Mouse (Mus musculus) stomach, postnatal 0 days (tissue): ENCODE measurements around the gene Hsd17b13. TPM values are rescaled to one million over a fixed set of nuclear protein-coding genes. Genes with fewer than 3 reads are reported as not detected.

Source experiments
- ATAC-seq: fragments of 200-750 bp; cut with Nextera tagmentation; 2 replicates; pipeline ENCODE4 v1.8.0; 2017; ENCODE audit not compliant: low FRiP score, low TSS enrichment
- DNase-seq: peaks from one replicate; pipeline ENCODE4 v3.0.0-alpha.2; 2016; ENCODE audit warnings: low spot score
- H3K27ac ChIP-seq: fragments of 300-500 bp; sonication (generic); replicated peaks from 2 replicates; pipeline ENCODE4 v1.5.1; 2014; ENCODE audit warnings: mild to moderate bottlenecking, control low read depth
- H3K27me3 ChIP-seq: fragments of 300-500 bp; sonication (generic); 2 replicates; pipeline ENCODE4 v1.6.1; 2014; ENCODE audit warnings: low read length; ENCODE audit not compliant: control insufficient read depth, insufficient read depth
- H3K36me3 ChIP-seq: fragments of 300-500 bp; sonication (generic); 2 replicates; pipeline ENCODE4 v1.6.1; 2014; ENCODE audit warnings: low read length, mixed read lengths; ENCODE audit not compliant: control insufficient read depth, insufficient read depth
- H3K4me1 ChIP-seq: fragments of 300-500 bp; sonication (generic); replicated peaks from 2 replicates; pipeline ENCODE4 v1.6.1; 2014; ENCODE audit warnings: antibody characterized with exemption; ENCODE audit not compliant: control insufficient read depth, insufficient read depth
- H3K4me2 ChIP-seq: fragments of 300-500 bp; sonication (generic); replicated peaks from 2 replicates; pipeline ENCODE4 v1.6.1; 2014; ENCODE audit warnings: low read depth, mild to moderate bottlenecking, control low read depth, moderate library complexity
- H3K4me3 ChIP-seq: fragments of 300-500 bp; sonication (generic); 2 replicates; pipeline ENCODE4 v1.5.1; 2014; ENCODE audit warnings: low read depth, low read length, control low read depth
- H3K9ac ChIP-seq: fragments of 300-500 bp; sonication (generic); 2 replicates; pipeline ENCODE4 v1.6.1; 2014; ENCODE audit warnings: mild to moderate bottlenecking, low read length, control low read depth, mixed read lengths
- H3K9me3 ChIP-seq: fragments of 300-500 bp; sonication (generic); 2 replicates; pipeline ENCODE4 v1.6.1; 2016; ENCODE audit warnings: low read length; ENCODE audit not compliant: control insufficient read depth
- CTCF ChIP-seq: IDR thresholded peaks from 2 replicates; pipeline ENCODE4 v1.5.1; 2016; ENCODE audit warnings: antibody characterized with exemption, low read depth, mild to moderate bottlenecking, moderate library complexity
- EP300 ChIP-seq: optimal IDR thresholded peaks from 2 replicates; pipeline ENCODE3; 2016; ENCODE audit warnings: antibody characterized with exemption
- WGBS: fragments of 180-500 bp; shearing (Covaris S2); extraction: QIAGEN DNeasy Blood & Tissue Kit; methylation state at CpG from one replicate; pipeline ENCODE4 v1.1.7; 2014; 5-methylcytosine and 5-hydroxymethylcytosine counted together
- polyA plus RNA-seq: library from polyadenylated mRNA; unstranded; fragments of >200 nt; fragmentation: Nextera tagmentation; extraction: Ambion mirVana; gene quantifications from 2 replicates; pipeline ENCODE4 v1.2.1, GENCODE M21; 2015

Hsd17b13 gene
- polyA plus RNA-seq, 1 experiment from 2014 or later: 3.2 TPM

DNA sequence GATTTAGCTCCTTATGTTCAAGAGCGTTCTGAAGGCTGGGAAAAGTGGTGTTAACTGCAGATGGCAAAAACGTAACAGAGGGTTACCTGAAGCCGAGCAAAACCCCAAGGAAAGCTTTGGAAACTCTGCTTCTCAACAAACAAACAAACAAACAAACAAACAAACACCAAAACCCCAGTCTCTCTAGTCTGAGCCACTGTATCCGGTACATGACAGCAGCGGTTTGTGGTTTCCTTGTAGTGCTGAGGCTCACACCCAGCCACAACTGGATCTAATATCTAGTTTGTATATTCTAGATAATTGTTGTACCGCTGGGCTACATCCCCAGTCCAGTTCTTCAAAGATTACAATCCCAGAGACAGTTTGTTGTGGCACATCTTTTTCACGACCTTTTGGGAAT is 1.5 kb downstream of the Hsd17b13 start:
- TF ChIP-seq CTCF (no peak), EP300 (no peak)
- H3K36me3 ChIP-seq: no peaks in the 10 kb centered on the region
- DNase-seq (no peak), ATAC-seq (no peak)
- H3K27me3 ChIP-seq: no peaks in the 10 kb centered on the region
- no peak overlapping the region for H3K4me2 ChIP-seq
- H3K4me3 ChIP-seq: no peak overlapping the region
- H3K4me1 ChIP-seq: no peaks in the 10 kb centered on the region
- H3K27ac ChIP-seq: no peak overlapping the region
- 76% methylated on average over 7 of the region's 7 CpGs for WGBS
- H3K9ac ChIP-seq: no peak overlapping the region
- H3K9me3 ChIP-seq: no peaks in the 10 kb centered on the region

DNA sequence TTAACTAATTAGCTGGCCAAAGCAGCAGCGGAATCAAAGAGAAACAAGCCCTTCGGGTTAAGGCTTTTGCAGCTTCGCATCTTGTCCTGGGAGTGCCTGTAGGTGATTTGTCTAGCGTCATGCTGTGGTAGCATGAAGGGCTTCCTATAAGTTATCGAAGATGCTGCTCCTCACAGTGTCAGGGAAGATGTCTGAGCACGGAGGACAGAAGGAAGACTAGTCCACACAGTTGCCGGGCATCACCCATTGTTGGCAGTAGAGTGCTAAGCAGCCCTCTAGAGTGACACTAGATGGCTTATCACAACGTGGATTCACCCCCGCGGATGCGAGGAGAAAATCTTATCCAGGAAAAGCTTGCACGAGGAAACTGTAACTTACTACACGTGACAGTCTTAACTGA is 4.4 kb downstream of the Hsd17b13 start:
- Histone ChIP-seq H3K4me2 (peak overlapping the region; percentile 35; the same call in 1 of the 2 replicates), H3K27me3 (no peaks in the 10 kb centered on the region), H3K4me3 (no peak overlapping the region), H3K27ac (no peak overlapping the region), H3K9me3 (no peaks in the 10 kb centered on the region), H3K36me3 (no peaks in the 10 kb centered on the region), H3K4me1 (no peaks in the 10 kb centered on the region), H3K9ac (no peak overlapping the region)
- ATAC-seq (no peak), DNase-seq (no peak)
- WGBS: 50% methylated on average over 13 of the region's 13 CpGs
- TF ChIP-seq CTCF (no peak), EP300 (no peak)

- no peak overlapping the region for H3K4me3 ChIP-seq
- H3K27me3 ChIP-seq: no peaks in the 10 kb centered on the region
- no peak for ATAC-seq
- no peaks in the 10 kb centered on the region for H3K36me3 ChIP-seq
- H3K9ac ChIP-seq: no peak overlapping the region
- H3K27ac ChIP-seq: no peak overlapping the region
- no peak for TF ChIP-seq EP300
- TF ChIP-seq CTCF: no peak
- 54% methylated on average over 19 of the region's 19 CpGs for WGBS
- no peaks in the 10 kb centered on the region for H3K4me1 ChIP-seq
- peak overlapping the region; percentile 35; the same call in 1 of the 2 replicates for H3K4me2 ChIP-seq
- H3K9me3 ChIP-seq: no peaks in the 10 kb centered on the region
- no peak for DNase-seq
Measured at GRCm38 (mm10) chr5:103972379-103972778, 4.8 kb downstream of the Hsd17b13 start.

DNA sequence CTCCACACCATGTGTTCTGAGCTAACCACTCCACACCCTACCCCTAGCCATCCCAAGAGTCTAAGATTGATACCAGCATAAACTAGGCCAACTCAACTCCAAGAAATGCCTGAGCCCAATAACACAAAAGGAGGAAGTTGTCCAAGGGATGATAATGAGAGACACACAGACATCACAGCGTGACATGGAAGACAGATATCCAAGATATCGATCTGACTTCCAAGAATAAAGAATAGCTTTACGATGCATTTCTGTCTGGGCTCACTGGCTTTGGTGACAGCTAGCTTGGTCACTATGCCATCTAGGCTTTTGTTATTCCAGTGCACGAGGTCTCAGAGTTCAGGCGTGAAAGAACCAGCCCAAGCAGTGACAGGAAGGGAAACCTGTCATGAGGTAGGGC is 6.2 kb downstream of the Hsd17b13 start:
- H3K4me3 ChIP-seq: no peak overlapping the region
- H3K4me2 ChIP-seq: no peak overlapping the region
- WGBS: 64% methylated on average over 5 of the region's 5 CpGs
- DNase-seq (no peak), ATAC-seq (no peak)
- H3K9me3 ChIP-seq: no peaks in the 10 kb centered on the region
- no peaks in the 10 kb centered on the region for H3K36me3 ChIP-seq
- H3K27ac ChIP-seq: no peak overlapping the region
- no peak overlapping the region for H3K9ac ChIP-seq
- TF ChIP-seq CTCF (no peak), EP300 (no peak)
- H3K4me1 ChIP-seq: no peaks in the 10 kb centered on the region
- no peaks in the 10 kb centered on the region for H3K27me3 ChIP-seq

- no peaks in the 10 kb centered on the region for H3K9me3 ChIP-seq
- DNase-seq: no peak
- H3K4me2 ChIP-seq: no peak overlapping the region
- whole genome bisulfite sequencing: 33% methylated on average over 1 of the region's 1 CpGs
- TF ChIP-seq CTCF: no peak
- TF ChIP-seq EP300: no peak
- no peak overlapping the region for H3K4me3 ChIP-seq
- no peak overlapping the region for H3K9ac ChIP-seq
- no peaks in the 10 kb centered on the region for H3K27me3 ChIP-seq
- peak; percentile 78 for ATAC-seq
- no peaks in the 10 kb centered on the region for H3K4me1 ChIP-seq
- no peaks in the 10 kb centered on the region for H3K36me3 ChIP-seq
- no peak overlapping the region for H3K27ac ChIP-seq
Measured at GRCm38 (mm10) chr5:103962935-103963429, 14.2 kb downstream of the Hsd17b13 start.

DNA sequence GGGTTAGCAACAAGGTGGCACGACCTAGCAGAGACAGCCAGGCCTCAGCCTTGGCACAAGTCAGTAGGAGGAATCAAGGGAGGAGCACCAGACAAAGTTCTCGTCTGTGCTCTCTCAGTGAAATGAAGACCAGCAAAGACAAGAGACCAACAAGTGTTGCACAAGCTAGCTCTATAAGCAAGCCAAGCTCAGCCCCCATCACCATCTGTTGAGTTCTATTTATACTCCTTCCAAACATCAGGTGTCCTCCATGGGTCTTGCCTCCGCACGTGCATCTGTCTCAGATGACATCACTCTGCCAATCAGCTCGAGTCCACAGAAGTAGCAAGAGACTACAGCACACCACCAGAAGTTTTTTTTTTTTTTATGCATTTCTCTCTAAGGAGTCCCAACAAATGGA is 22.6 kb downstream of the Hsd17b13 start:
- H3K27me3 ChIP-seq: no peaks in the 10 kb centered on the region
- 61% methylated on average over 5 of the region's 5 CpGs for WGBS

More for the DNA sequence above, 22.6 kb downstream of the Hsd17b13 start:
- Histone ChIP-seq H3K4me1 (no peaks in the 10 kb centered on the region), H3K36me3 (no peaks in the 10 kb centered on the region), H3K27ac (no peak overlapping the region), H3K9me3 (no peaks in the 10 kb centered on the region), H3K4me3 (no peak overlapping the region), H3K4me2 (no peak overlapping the region), H3K9ac (no peak overlapping the region)
- DNase-seq: no peak
- no peak for ATAC-seq
- TF ChIP-seq CTCF (no peak), EP300 (no peak)
